Mouse (Mus musculus) intestine, embryonic 14.5 days (tissue): ENCODE data around the gene Trpm4. TPM values are rescaled to one million over a fixed set of nuclear protein-coding genes. Genes with fewer than 3 reads are reported as not detected.
A peak's percentile ranks its signal among the peaks of the same experiment; 100 is the strongest.

Experiments
- ATAC-seq: fragments of 200-750 bp; cut with Nextera tagmentation; replicated peaks from 2 replicates; pipeline ENCODE4 v1.8.0; 2017; ENCODE audit warnings: low read depth, moderate number of reproducible peaks, moderate TSS enrichment, moderate library complexity; ENCODE audit not compliant: low FRiP score, low TSS enrichment
- DNase-seq: peaks from one replicate; pipeline ENCODE4 v3.0.0-alpha.2; 2018; ENCODE audit warnings: low spot score
- H3K27ac ChIP-seq: fragments of 300-500 bp; sonication (generic); 2 replicates; pipeline ENCODE4 v1.5.1; 2014; ENCODE audit warnings: low read depth, mild to moderate bottlenecking, control low read depth
- H3K27me3 ChIP-seq: fragments of 300-500 bp; sonication (generic); replicated peaks from 2 replicates; pipeline ENCODE4 v1.6.1; 2014; ENCODE audit warnings: low read length, control low read depth; ENCODE audit not compliant: control insufficient read depth, insufficient read depth
- H3K36me3 ChIP-seq: fragments of 300-500 bp; sonication (generic); 2 replicates; pipeline ENCODE4 v1.6.1; 2014; ENCODE audit warnings: low read length, control low read depth; ENCODE audit not compliant: control insufficient read depth, insufficient read depth
- H3K4me1 ChIP-seq: fragments of 300-500 bp; sonication (generic); replicated peaks from 2 replicates; pipeline ENCODE4 v1.6.1; 2014; ENCODE audit warnings: low read length, control low read depth, mixed read lengths; ENCODE audit not compliant: control insufficient read depth, insufficient read depth
- H3K4me2 ChIP-seq: fragments of 300-500 bp; sonication (generic); 2 replicates; pipeline ENCODE4 v1.6.1; 2014; ENCODE audit warnings: low read length
- H3K4me3 ChIP-seq: fragments of 300-500 bp; sonication (generic); 2 replicates; pipeline ENCODE4 v1.5.1; 2014; ENCODE audit warnings: low read depth, low read length, control low read depth, mixed read lengths
- H3K9ac ChIP-seq: fragments of 300-500 bp; sonication (generic); 2 replicates; pipeline ENCODE4 v1.6.1; 2014; ENCODE audit warnings: mild to moderate bottlenecking, low read length
- H3K9me3 ChIP-seq: fragments of 300-500 bp; sonication (generic); 2 replicates; pipeline ENCODE4 v1.6.1; 2016; ENCODE audit warnings: low read length, control low read depth; ENCODE audit not compliant: control insufficient read depth
- WGBS: fragments of 180-500 bp; shearing (Covaris S2); extraction: QIAGEN DNeasy Blood & Tissue Kit; methylation state at CpG from one replicate; pipeline ENCODE4 v1.1.7; 2014; 5-methylcytosine and 5-hydroxymethylcytosine counted together
- polyA plus RNA-seq: library from polyadenylated mRNA; unstranded; fragments of >200 nt; fragmentation: Nextera tagmentation; extraction: Ambion mirVana; gene quantifications from 2 replicates; pipeline ENCODE4 v1.2.1, GENCODE M21; 2014

Gene Trpm4
- 18.7 and 21.3 TPM in 2 replicates for polyA plus RNA-seq

DNA sequence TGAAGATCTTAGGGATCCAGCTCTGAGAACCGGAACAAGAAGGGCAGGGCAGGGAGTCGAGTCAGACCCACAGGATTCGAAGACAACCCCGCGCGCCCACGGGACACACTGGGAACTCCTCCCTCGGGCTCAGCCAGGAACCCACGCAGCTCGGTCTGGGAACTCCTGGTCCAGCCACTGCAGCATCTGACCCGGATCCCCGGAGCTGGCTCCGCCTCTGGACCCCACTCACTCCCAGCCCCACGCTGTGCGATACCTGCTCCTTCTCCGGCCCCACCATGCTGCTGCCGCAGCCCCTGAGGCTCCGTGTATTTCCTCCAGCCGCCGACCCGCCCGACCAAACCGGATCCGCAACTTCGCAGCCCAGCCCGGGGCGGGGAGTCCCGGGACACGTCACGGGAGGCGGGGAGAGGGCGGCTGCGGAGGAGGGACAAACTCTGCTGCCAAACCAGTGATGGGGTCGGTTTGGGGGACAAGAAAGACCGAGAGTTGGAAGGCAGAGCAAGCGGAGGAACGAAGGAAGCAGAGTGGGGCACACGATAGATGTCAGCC lies at the start of gene Trpm4:
Gene Trpm4, minus strand, starts transcription at position 350 of the 552 bp plus-strand sequence.
- DNase-seq = peak; percentile 97
- WGBS = under 1% methylated on average over 38 of the region's 38 CpGs
- Histone ChIP-seq H3K9me3 (no peaks in the 10 kb centered on the region), H3K27me3 (no peaks in the 10 kb centered on the region), H3K4me2 (peak within 1 kb of the TSS; percentile 93), H3K36me3 (no peaks in the 10 kb centered on the region), H3K4me1 (peaks cover 36% of the 10 kb centered on the region), H3K27ac (peak within 1 kb of the TSS; percentile 89), H3K9ac (peak within 1 kb of the TSS; percentile 69), H3K4me3 (peak within 1 kb of the TSS; percentile 65)
- ATAC-seq = peak; percentile 65

DNA sequence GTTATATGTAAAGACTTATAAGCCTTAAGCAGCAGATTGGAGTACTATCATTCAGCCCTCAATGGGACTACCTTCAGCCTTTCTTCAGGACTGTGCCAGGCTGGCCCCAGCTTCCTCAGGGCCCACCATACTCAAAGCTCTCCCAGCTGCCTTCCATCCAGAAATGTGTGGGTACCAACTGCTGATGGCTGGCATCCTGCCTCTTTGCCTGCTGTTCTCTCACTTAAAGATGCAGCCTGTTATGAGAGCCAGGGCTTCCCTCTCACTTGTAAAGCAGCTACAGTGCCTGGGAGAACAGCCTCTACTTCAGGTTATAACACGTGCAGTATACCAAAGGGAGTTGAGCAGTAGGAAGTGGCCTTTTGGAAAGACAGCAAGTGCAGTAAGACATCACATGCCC lies 42.5 kb upstream of the Trpm4 start:
- ATAC-seq = no peak
- no peak overlapping the region for H3K27ac ChIP-seq
- no peaks in the 10 kb centered on the region for H3K27me3 ChIP-seq
- no peak overlapping the region for H3K4me3 ChIP-seq
- WGBS = 88% methylated on average over 1 of the region's 1 CpGs
- H3K9me3 ChIP-seq = no peaks in the 10 kb centered on the region
- no peak overlapping the region for H3K4me2 ChIP-seq
- no peak for DNase-seq
- peaks cover 88% of the 10 kb centered on the region for H3K36me3 ChIP-seq
- no peak overlapping the region for H3K9ac ChIP-seq
- 0 out of 2 replicates have a peak, but pooled peaks cover under 1% of the 10 kb centered on the region for H3K4me1 ChIP-seq

DNA sequence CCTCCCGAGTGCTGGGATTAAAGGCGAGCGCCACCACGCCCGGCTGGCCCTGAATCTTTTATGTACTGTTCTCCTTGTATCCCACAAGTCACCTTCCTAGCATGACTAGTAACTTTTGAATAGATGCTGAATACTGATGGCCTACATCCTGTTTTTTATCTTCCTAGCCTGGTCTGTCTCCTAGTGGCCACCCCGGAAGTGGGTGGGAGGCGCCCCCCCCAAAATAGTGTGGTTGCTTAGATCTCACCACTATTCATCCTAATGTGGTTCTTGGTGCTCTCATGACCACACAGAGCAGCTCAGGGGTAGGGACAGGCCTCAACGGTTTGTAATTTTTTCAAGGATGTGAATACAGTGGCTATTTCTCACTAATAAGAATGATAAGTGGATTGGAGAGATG lies 41.0 kb upstream of the Trpm4 start:
- 95% methylated on average over 8 of the region's 8 CpGs for WGBS
- H3K4me1 ChIP-seq = peaks cover 5% of the 10 kb centered on the region; the same call in 1 of the 2 replicates
- H3K36me3 ChIP-seq = peaks cover 74% of the 10 kb centered on the region

DNA sequence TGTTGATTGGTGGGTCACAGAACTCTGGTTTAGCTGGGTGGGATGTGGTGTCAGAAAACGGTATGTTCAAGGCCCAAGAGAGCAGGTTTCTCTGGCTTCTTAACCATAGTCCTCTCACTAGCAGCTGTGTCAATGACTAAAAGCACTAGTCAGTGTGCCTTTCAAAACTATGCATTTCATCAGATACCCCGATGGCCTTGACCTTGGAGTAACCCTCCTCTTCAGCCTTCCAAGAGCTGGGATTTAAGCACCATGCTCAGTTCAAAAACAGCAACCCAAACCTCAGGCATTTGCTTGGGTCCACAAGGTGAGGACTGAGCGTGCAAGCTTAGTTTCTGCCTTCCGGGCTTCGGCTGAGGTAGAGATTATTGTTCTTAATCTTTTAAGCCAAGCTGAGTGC lies 38.8 kb upstream of the Trpm4 start:
- H3K27me3 ChIP-seq = peaks cover 16% of the 10 kb centered on the region
- no peak overlapping the region for H3K4me2 ChIP-seq
- no peaks in the 10 kb centered on the region for H3K9me3 ChIP-seq
- DNase-seq = no peak
- H3K36me3 ChIP-seq = peaks cover 51% of the 10 kb centered on the region
- WGBS = 87% methylated on average over 5 of the region's 5 CpGs
- H3K27ac ChIP-seq = no peak overlapping the region
- peaks cover 10% of the 10 kb centered on the region; the same call in 1 of the 2 replicates for H3K4me1 ChIP-seq
- ATAC-seq = no peak
- H3K9ac ChIP-seq = no peak overlapping the region
- no peak overlapping the region for H3K4me3 ChIP-seq

More for the DNA sequence above, 41.0 kb upstream of the Trpm4 start:
- Histone ChIP-seq H3K27me3 (peaks cover 4% of the 10 kb centered on the region; the same call in 1 of the 2 replicates), H3K27ac (no peak overlapping the region), H3K9me3 (no peaks in the 10 kb centered on the region), H3K9ac (no peak overlapping the region), H3K4me3 (no peak overlapping the region), H3K4me2 (no peak overlapping the region)
- no peak for DNase-seq
- no peak for ATAC-seq

DNA sequence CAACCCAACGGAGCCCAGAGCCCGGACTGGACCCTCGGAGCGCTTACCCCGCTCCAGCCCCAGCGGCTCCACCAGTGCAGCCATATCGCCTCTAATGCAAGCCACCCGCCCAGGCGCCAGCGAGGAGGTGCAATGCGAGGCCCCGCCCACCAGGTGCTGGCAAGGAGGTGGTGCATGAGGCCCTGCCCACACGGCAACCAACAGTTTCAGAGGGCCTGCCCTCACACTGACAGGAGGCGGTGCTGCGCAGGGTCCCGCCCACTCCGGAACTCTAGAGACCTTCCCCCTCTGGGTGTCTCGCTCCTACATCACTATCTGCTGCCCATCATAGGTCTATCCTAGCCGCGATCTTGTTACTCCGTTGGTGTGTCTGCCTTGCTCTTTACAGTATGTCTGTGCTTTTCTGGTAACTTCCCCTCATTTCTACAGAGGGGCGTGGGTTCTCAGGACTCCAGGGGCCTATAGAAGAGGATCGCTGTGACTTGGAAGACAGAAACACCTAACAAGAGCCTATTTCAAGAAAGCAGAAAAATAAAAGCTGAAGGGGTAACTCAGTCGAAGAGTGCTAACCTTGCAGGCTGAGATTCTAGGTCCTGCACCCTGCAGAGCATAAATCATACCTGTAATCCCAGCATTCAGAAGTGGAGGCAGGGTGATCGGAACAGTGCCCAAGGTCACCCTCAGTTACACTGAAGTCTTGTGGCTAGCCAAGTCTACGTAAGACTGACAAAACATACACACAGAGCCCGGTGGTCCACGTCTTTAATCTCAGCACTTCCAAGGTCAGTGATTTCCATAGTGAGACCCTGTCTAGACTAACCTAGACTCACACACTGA lies 37.1 kb upstream of the Trpm4 start, which contains the start of gene Lin7b:
Gene Lin7b, minus strand, starts transcription at position 109 of the 837 bp plus-strand sequence.
- H3K4me3 ChIP-seq = peak within 1 kb of the TSS; percentile 48
- DNase-seq (peak; percentile 94), ATAC-seq (peak; percentile 79)
- WGBS = 13% methylated on average over 28 of the region's 28 CpGs
- peaks cover 34% of the 10 kb centered on the region for H3K36me3 ChIP-seq
- peak within 1 kb of the TSS; percentile 8; the same call in 1 of the 2 replicates for H3K9ac ChIP-seq
- H3K27ac ChIP-seq = no peak within 1 kb of the TSS
- H3K4me1 ChIP-seq = peaks cover 15% of the 10 kb centered on the region; the same call in 1 of the 2 replicates
- H3K27me3 ChIP-seq = peaks cover 19% of the 10 kb centered on the region
- H3K9me3 ChIP-seq = no peaks in the 10 kb centered on the region
- H3K4me2 ChIP-seq = peak within 1 kb of the TSS; percentile 80

DNA sequence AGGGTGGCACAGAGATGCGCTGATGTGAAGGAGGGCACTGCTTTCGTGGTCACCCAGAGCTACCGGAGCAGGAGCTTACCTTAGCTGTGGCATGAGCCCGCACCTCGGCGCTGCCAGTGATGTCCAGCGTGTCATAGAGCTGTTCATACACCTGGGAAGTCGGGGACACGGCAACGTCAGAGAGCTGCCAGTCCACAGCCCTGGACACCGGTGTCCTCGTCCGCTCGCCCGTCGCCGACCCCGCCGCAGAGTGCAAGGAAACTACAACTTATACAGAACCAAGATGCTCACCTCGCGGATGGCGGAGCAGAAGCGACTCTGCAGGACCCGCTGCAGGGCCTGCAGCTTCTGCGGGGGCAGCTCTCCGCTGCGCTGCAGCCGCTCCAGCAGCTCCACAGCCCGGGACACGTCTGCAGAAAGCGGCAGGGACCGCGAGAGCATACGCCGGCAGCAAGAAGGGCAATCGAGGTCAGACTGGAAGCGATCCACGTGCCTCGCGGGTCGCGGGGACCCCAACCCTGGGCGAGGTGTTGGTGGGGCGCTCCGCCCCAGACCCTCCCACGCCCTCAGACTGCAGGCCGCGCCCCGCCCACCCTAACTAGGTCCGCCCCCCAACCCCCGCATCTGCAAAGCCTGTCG lies 36.4 kb upstream of the Trpm4 start:
- peak overlapping the region; percentile 8; the same call in 1 of the 2 replicates for H3K9ac ChIP-seq
- H3K4me1 ChIP-seq = peaks cover 15% of the 10 kb centered on the region; the same call in 1 of the 2 replicates
- H3K27me3 ChIP-seq = peaks cover 27% of the 10 kb centered on the region
- ATAC-seq (no peak; the same call in 1 of the 2 replicates), DNase-seq (no peak)
- H3K9me3 ChIP-seq = no peaks in the 10 kb centered on the region
- H3K4me3 ChIP-seq = peak overlapping the region; percentile 48
- no peak overlapping the region for H3K27ac ChIP-seq
- H3K36me3 ChIP-seq = peaks cover 28% of the 10 kb centered on the region
- WGBS = 9% methylated on average over 48 of the region's 52 CpGs
- peak overlapping the region; percentile 80 for H3K4me2 ChIP-seq

DNA sequence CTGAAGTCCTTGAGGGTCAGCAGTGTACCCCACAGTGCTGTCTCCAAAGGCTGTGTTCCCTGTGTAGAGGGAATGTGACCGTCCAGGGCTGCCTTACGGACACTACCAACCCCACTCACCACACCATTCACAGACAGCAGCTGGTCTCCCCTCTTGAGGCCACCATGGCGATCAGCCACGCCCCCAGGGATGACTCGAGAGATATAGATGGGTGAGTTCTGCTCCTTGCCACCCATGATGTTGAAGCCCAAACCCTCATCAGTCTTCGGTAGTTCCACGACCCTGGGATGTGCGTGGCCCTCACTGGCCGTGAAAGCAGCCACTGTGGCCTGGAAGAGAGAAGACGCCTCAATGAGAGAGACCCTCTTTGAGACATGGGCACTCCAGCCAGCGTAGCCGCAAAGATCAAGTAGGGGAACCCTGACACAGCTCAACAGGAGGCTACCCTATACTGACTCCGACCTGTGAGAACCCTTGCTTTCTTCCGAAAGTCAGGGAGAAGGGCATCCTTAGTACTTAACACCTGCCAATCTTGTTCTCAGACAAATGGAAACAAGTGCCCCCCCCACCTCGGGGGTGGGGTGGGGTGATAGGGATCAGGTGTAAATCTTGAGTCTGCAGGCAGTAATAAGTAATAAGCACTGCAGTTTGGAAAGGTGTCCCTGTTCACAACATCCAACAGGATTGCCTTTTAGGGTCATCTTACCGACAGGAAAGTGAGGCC lies 35.6 kb upstream of the Trpm4 start:
- H3K4me3 ChIP-seq = 0 out of 2 replicates have a peak overlapping the region, but pooled peaks have one; percentile 48

DNA sequence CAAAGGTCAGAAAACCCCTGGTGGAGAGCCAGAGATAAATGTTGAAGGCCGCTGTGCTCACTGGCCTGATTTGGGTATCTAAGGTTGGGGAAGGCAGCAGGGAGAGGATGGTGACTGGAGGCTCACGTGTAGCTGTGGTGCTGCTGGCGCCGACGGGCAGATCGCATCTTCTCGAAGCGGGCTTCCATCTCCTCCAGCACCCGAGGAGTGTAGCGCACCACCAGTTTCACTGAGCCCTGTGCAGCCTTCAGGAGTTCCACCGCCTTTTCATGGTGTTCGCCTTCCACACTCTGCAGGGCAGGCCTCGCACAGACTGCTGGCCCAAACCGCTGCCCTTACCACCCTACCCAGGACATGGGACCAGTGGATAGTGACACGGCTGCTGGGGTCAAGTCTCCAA lies 34.6 kb upstream of the Trpm4 start:
- no peak overlapping the region for H3K27ac ChIP-seq
- H3K9ac ChIP-seq = no peak overlapping the region
- peak overlapping the region; percentile 99; the same call in 1 of the 2 replicates for H3K4me2 ChIP-seq
- ATAC-seq (no peak), DNase-seq (no peak)
- 78% methylated on average over 15 of the region's 15 CpGs for WGBS
- H3K9me3 ChIP-seq = no peaks in the 10 kb centered on the region
- peaks cover 12% of the 10 kb centered on the region for H3K36me3 ChIP-seq
- H3K27me3 ChIP-seq = peaks cover 42% of the 10 kb centered on the region
- H3K4me3 ChIP-seq = peak overlapping the region; percentile 52; the same call in 1 of the 2 replicates
- H3K4me1 ChIP-seq = peaks cover 15% of the 10 kb centered on the region; the same call in 1 of the 2 replicates

More for the DNA sequence above, 35.6 kb upstream of the Trpm4 start:
- H3K9ac ChIP-seq = no peak overlapping the region
- ATAC-seq (no peak), DNase-seq (no peak)
- H3K27me3 ChIP-seq = peaks cover 32% of the 10 kb centered on the region
- WGBS = 71% methylated on average over 16 of the region's 16 CpGs
- no peak overlapping the region; the same call in 1 of the 2 replicates for H3K4me2 ChIP-seq
- H3K4me1 ChIP-seq = peaks cover 15% of the 10 kb centered on the region; the same call in 1 of the 2 replicates
- peaks cover 22% of the 10 kb centered on the region for H3K36me3 ChIP-seq
- no peaks in the 10 kb centered on the region for H3K9me3 ChIP-seq
- H3K27ac ChIP-seq = no peak overlapping the region
